Mouse (Mus musculus): ENCODE data around the gene Cdx2.

- no peak for TF ChIP-seq TAL1 (IDR thresholded peaks at IDR 0.05; ENCODE audit: low read length)
- TF ChIP-seq GATA1 (IDR thresholded peaks at IDR 0.05; ENCODE audit: low read length): no peak
Measured at GRCm38 (mm10) chr5:147343904-147344303, 36.8 kb upstream of the Cdx2 start.

Measured in erythroblast, embryonic 14.5 days (primary cell).